Mouse (Mus musculus): ENCODE results near the gene Becn1. TPM values are rescaled to one million over a fixed set of nuclear protein-coding genes. Genes with fewer than 3 reads are reported as not detected.

Gene Becn1
- total and polyA plus RNA-seq, 3 experiments, result 122 to 167 TPM; not detected in 1

DNA sequence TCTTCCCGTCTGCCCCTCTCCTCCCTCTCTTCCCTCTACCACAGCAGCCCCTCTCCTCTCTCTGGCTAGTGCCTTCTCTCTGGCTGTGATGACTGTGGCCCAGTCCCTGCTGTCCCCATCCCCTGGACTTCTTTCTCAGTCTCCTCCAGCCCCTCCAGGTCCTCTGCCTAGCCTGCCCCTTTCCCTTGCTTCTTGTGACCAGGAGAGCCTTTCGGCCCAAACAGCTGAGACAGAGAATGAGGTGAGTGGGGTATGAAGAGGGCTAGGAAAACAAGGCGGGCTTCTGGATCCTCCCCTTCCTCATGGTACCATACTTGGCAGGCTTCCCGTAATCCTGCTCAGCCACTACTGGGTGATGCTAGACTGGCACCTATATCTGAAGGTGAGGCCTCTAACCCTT, 26.8 kb downstream of the Becn1 start:
- DNase-seq (ENCODE audit: low read depth, low spot score), result no peak
- H3K9ac ChIP-seq (ENCODE audit: control insufficient read depth, low read depth, low read length, poor library complexity, severe bottlenecking), result no peak overlapping the region
- H3K9me3 ChIP-seq (replicated peaks; ENCODE audit: insufficient read depth, low read length), result no peaks in the 10 kb centered on the region
- H3K27me3 ChIP-seq (ENCODE audit: control insufficient read depth in 1 of 2, insufficient read depth in 2 of 2, low read length in 2 of 2), result no peaks in the 10 kb centered on the region
- H3K79me2 ChIP-seq (ENCODE audit: control insufficient read depth, insufficient read depth, low read length, poor library complexity), result peaks cover 15% of the 10 kb centered on the region
- TF ChIP-seq POLR2AphosphoS2 (IDR thresholded peaks at IDR 0.05; ENCODE audit: low read length) (peak; percentile 55; the same call in 1 of the 2 replicates), POLR2A (IDR thresholded peaks at IDR 0.05; ENCODE audit: control insufficient read depth in 1 of 2, insufficient read depth in 1 of 2, low read depth in 1 of 2, low read length in 2 of 2, poor library complexity in 1 of 2) (0 out of 4 replicates have a peak, but pooled peaks of 1 of the 2 experiments have one; percentile 16), UBTF (IDR thresholded peaks at IDR 0.05; ENCODE audit: borderline replicate concordance, insufficient read depth, low read depth, low read length) (no peak)
- peaks cover 0 to 13% of the 10 kb centered on the region in 2 experiments; a peak in 2 of 4 replicates for H3K36me3 ChIP-seq (ENCODE audit: control insufficient read depth in 1 of 2, insufficient read depth in 2 of 2, low read length in 2 of 2)
- H3K4me3 ChIP-seq (ENCODE audit: control insufficient read depth in 1 of 2, insufficient read depth in 1 of 2, low read depth in 2 of 2, low read length in 2 of 2), result no peak overlapping the region
- H3K27ac ChIP-seq (ENCODE audit: control insufficient read depth, low read depth, low read length), result no peak overlapping the region
- H3K4me1 ChIP-seq (ENCODE audit: control insufficient read depth in 1 of 2, insufficient read depth in 2 of 2, low read length in 2 of 2), result peaks cover 0 to 18% of the 10 kb centered on the region in 2 experiments; a peak in 3 of 4 replicates

DNA sequence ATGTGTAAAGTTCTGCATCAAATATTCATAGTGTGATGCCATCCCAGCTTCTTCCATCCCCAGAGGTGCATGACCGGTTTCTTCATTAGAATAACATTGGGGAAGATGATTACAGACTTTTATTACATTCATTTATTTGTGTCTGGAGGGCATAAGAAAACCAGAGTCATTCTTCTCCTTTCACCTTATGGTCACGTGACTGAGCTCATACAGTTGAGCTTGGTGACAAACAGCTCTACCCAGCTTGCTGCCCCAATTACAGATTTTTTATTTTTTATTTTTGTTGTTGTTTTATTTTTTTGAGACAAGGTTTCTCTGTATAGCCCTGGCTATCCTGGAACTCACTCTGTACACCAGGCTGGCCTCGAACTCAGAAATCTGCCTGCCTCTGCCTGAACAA, 29.6 kb downstream of the Becn1 start:
- H3K27ac ChIP-seq (ENCODE audit: control insufficient read depth, low read depth, low read length), result no peak overlapping the region
- peaks cover 4% of the 10 kb centered on the region; the same call in 1 of the 2 replicates for H3K79me2 ChIP-seq (ENCODE audit: control insufficient read depth, insufficient read depth, low read length, poor library complexity)
- H3K4me3 ChIP-seq (ENCODE audit: control insufficient read depth in 1 of 2, insufficient read depth in 1 of 2, low read depth in 2 of 2, low read length in 2 of 2), result no peak overlapping the region
- H3K27me3 ChIP-seq (ENCODE audit: control insufficient read depth in 1 of 2, insufficient read depth in 2 of 2, low read length in 2 of 2), result no peaks in the 10 kb centered on the region
- H3K36me3 ChIP-seq (ENCODE audit: control insufficient read depth in 1 of 2, insufficient read depth in 2 of 2, low read length in 2 of 2), result peaks cover 0 to 6% of the 10 kb centered on the region in 2 experiments; a peak in 2 of 4 replicates
- no peak for DNase-seq (ENCODE audit: low read depth, low spot score)
- TF ChIP-seq TBP (IDR thresholded peaks at IDR 0.05; ENCODE audit: low read depth, low read length), result no peak
- no peak for TF ChIP-seq POLR2AphosphoS5 (IDR thresholded peaks at IDR 0.05; ENCODE audit: borderline replicate concordance, low read depth, low read length)
- TF ChIP-seq TCF12 (IDR thresholded peaks at IDR 0.05; ENCODE audit: low read depth, low read length), result no peak
- TF ChIP-seq USF1 (IDR thresholded peaks at IDR 0.05; ENCODE audit: low read depth, low read length), result peak; percentile 70
- no peaks in the 10 kb centered on the region for H3K9me3 ChIP-seq (replicated peaks; ENCODE audit: insufficient read depth, low read length)
- H3K4me1 ChIP-seq (ENCODE audit: control insufficient read depth in 1 of 2, insufficient read depth in 2 of 2, low read length in 2 of 2), result peaks cover 0 to 18% of the 10 kb centered on the region in 2 experiments; a peak in 3 of 4 replicates
- H3K9ac ChIP-seq (ENCODE audit: control insufficient read depth, low read depth, low read length, poor library complexity, severe bottlenecking), result no peak overlapping the region

DNA sequence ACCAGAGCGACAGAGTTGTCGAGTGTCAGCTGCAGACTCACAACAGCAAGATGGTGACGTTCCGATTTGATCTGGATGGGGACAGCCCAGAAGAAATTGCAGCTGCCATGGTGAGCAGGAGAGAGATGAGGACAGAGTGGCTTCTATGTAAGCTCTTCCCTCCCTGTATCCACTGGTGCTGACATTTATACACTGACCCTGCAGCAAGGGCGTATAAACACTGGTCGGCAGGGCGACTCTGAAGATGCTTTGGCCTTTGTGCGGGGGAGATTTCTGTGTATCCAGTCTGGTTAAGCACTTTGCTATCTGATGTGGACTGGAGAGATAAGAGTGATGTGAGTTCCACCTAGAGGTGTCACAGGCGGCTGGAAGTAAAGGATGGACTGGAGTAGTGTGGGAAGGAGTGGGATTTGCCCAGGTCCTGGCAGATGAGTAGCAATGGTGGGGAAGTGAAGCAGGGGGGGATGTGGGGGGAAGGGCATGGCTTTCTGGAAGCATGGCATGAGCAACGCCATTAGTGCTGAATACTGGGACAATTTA, 32.4 kb downstream of the Becn1 start:
- no peaks in the 10 kb centered on the region for H3K9me3 ChIP-seq (replicated peaks; ENCODE audit: insufficient read depth, low read length)
- peak; percentile 4 to 10; a peak in 1 of 4 replicates for TF ChIP-seq EP300 (IDR thresholded peaks at IDR 0.05; ENCODE audit: low read depth in 1 of 2, low read length in 2 of 2)
- peak; percentile 42 for TF ChIP-seq SIN3A (IDR thresholded peaks at IDR 0.05; ENCODE audit: low read length)
- TF ChIP-seq RCOR1 (IDR thresholded peaks at IDR 0.05; ENCODE audit: low read depth, low read length), result 0 out of 2 replicates have a peak, but pooled peaks have one; percentile 8
- TF ChIP-seq E2F4 (IDR thresholded peaks at IDR 0.05; ENCODE audit: borderline replicate concordance, low read depth, low read length), result no peak
- TF ChIP-seq GATA1 (IDR thresholded peaks at IDR 0.05; ENCODE audit: low read depth, low read length), result peak; percentile 88
- TF ChIP-seq HCFC1 (IDR thresholded peaks at IDR 0.05; ENCODE audit: low read depth, low read length), result no peak
- H3K9ac ChIP-seq (ENCODE audit: control insufficient read depth, low read depth, low read length, poor library complexity, severe bottlenecking), result no peak overlapping the region
- H3K27me3 ChIP-seq (ENCODE audit: control insufficient read depth in 1 of 2, insufficient read depth in 2 of 2, low read length in 2 of 2), result no peaks in the 10 kb centered on the region
- H3K4me3 ChIP-seq (ENCODE audit: control insufficient read depth in 1 of 2, insufficient read depth in 1 of 2, low read depth in 2 of 2, low read length in 2 of 2), result no peak overlapping the region
- H3K4me1 ChIP-seq (ENCODE audit: control insufficient read depth in 1 of 2, insufficient read depth in 2 of 2, low read length in 2 of 2), result peaks cover 0 to 9% of the 10 kb centered on the region in 2 experiments; a peak in 1 of 4 replicates
- H3K79me2 ChIP-seq (ENCODE audit: control insufficient read depth, insufficient read depth, low read length, poor library complexity), result no peaks in the 10 kb centered on the region
- H3K27ac ChIP-seq (ENCODE audit: control insufficient read depth, low read depth, low read length), result no peak overlapping the region
- H3K36me3 ChIP-seq (ENCODE audit: control insufficient read depth in 1 of 2, insufficient read depth in 2 of 2, low read length in 2 of 2), result no peaks in the 10 kb centered on the region; a peak in 1 of 4 replicates
- DNase-seq (ENCODE audit: low read depth, low spot score), result peak; percentile 47
